Mouse (Mus musculus): Measurements from ENCODE around the gene Tnpo3.

Gene Tnpo3

GRCm38 (mm10) chr6:29638844-29639460, 29.3 kb upstream of the Tnpo3 start:
- peak overlapping the region; percentile 78 for H3K4me3 ChIP-seq (replicated peaks; ENCODE audit: low read length)

GRCm38 (mm10) chr6:29637397-29638373, 28.0 kb upstream of the Tnpo3 start:
- no peaks in the 10 kb centered on the region for H3K27me3 ChIP-seq (ENCODE audit: insufficient read depth, low read length)
- peaks cover 10% of the 10 kb centered on the region for H3K36me3 ChIP-seq (ENCODE audit: insufficient read depth, low read length)
- H3K4me3 ChIP-seq (replicated peaks; ENCODE audit: low read length) = no peak overlapping the region
- no peaks in the 10 kb centered on the region for H3K9me3 ChIP-seq (ENCODE audit: low read length)
- peaks cover 75% of the 10 kb centered on the region for H3K4me1 ChIP-seq (replicated peaks; ENCODE audit: low read depth, low read length)
- TF ChIP-seq CTCF (conservative IDR thresholded peaks at IDR 0.05; ENCODE audit: low read length) = peak; percentile 38
- TF ChIP-seq POU5F1 (IDR thresholded peaks at IDR 0.05; ENCODE audit: borderline replicate concordance, low read length) = no peak

More at GRCm38 (mm10) chr6:29638844-29639460, 29.3 kb upstream of the Tnpo3 start:
- Histone ChIP-seq H3K4me1 (replicated peaks; ENCODE audit: low read depth, low read length) (peaks cover 63% of the 10 kb centered on the region), H3K27me3 (ENCODE audit: insufficient read depth, low read length) (no peaks in the 10 kb centered on the region), H3K9me3 (ENCODE audit: low read length) (no peaks in the 10 kb centered on the region), H3K36me3 (ENCODE audit: insufficient read depth, low read length) (peaks cover 10% of the 10 kb centered on the region)
- TF ChIP-seq CTCF (conservative IDR thresholded peaks at IDR 0.05; ENCODE audit: low read length) = no peak
- TF ChIP-seq NANOG (IDR thresholded peaks at IDR 0.05; ENCODE audit: borderline replicate concordance, low read length) = no peak
- no peak for TF ChIP-seq POU5F1 (IDR thresholded peaks at IDR 0.05; ENCODE audit: borderline replicate concordance, low read length)

GRCm38 (mm10) chr6:29636322-29637092, 26.8 kb upstream of the Tnpo3 start:
- TF ChIP-seq NANOG (IDR thresholded peaks at IDR 0.05; ENCODE audit: borderline replicate concordance, low read length) (no peak), POU5F1 (IDR thresholded peaks at IDR 0.05; ENCODE audit: borderline replicate concordance, low read length) (no peak), CTCF (conservative IDR thresholded peaks at IDR 0.05; ENCODE audit: low read length) (no peak)
- no peaks in the 10 kb centered on the region for H3K9me3 ChIP-seq (ENCODE audit: low read length)
- H3K4me3 ChIP-seq (replicated peaks; ENCODE audit: low read length) = no peak overlapping the region
- peaks cover 86% of the 10 kb centered on the region for H3K4me1 ChIP-seq (replicated peaks; ENCODE audit: low read depth, low read length)
- peaks cover 2% of the 10 kb centered on the region for H3K36me3 ChIP-seq (ENCODE audit: insufficient read depth, low read length)
- no peaks in the 10 kb centered on the region for H3K27me3 ChIP-seq (ENCODE audit: insufficient read depth, low read length)

- H3K4me1 ChIP-seq (replicated peaks; ENCODE audit: low read depth, low read length) = peaks cover 77% of the 10 kb centered on the region
- TF ChIP-seq NANOG (IDR thresholded peaks at IDR 0.05; ENCODE audit: borderline replicate concordance, low read length) = no peak
- no peak for TF ChIP-seq CTCF (conservative IDR thresholded peaks at IDR 0.05; ENCODE audit: low read length)
- TF ChIP-seq POU5F1 (IDR thresholded peaks at IDR 0.05; ENCODE audit: borderline replicate concordance, low read length) = no peak
- no peaks in the 10 kb centered on the region for H3K27me3 ChIP-seq (ENCODE audit: insufficient read depth, low read length)
- H3K36me3 ChIP-seq (ENCODE audit: insufficient read depth, low read length) = no peaks in the 10 kb centered on the region
- no peak overlapping the region for H3K4me3 ChIP-seq (replicated peaks; ENCODE audit: low read length)
- no peaks in the 10 kb centered on the region for H3K9me3 ChIP-seq (ENCODE audit: low read length)
Observed at GRCm38 (mm10) chr6:29634537-29634936, 24.9 kb upstream of the Tnpo3 start.

- H3K4me3 ChIP-seq (replicated peaks; ENCODE audit: low read length) = peak overlapping the region; percentile 27
- H3K36me3 ChIP-seq (ENCODE audit: insufficient read depth, low read length) = no peaks in the 10 kb centered on the region
- TF ChIP-seq POU5F1 (IDR thresholded peaks at IDR 0.05; ENCODE audit: borderline replicate concordance, low read length) (no peak; the same call in 1 of the 2 replicates), NANOG (IDR thresholded peaks at IDR 0.05; ENCODE audit: borderline replicate concordance, low read length) (peak; percentile 60; the same call in 1 of the 2 replicates)
- H3K4me1 ChIP-seq (replicated peaks; ENCODE audit: low read depth, low read length) = peaks cover 62% of the 10 kb centered on the region
- peaks cover 16% of the 10 kb centered on the region for H3K9me3 ChIP-seq (ENCODE audit: low read length)
- H3K27me3 ChIP-seq (ENCODE audit: insufficient read depth, low read length) = no peaks in the 10 kb centered on the region
Observed at GRCm38 (mm10) chr6:29632552-29633292, 23.0 kb upstream of the Tnpo3 start.

GRCm38 (mm10) chr6:29631751-29632551, 22.3 kb upstream of the Tnpo3 start:
- Histone ChIP-seq H3K27me3 (ENCODE audit: insufficient read depth, low read length) (no peaks in the 10 kb centered on the region), H3K36me3 (ENCODE audit: insufficient read depth, low read length) (no peaks in the 10 kb centered on the region), H3K4me3 (replicated peaks; ENCODE audit: low read length) (peak overlapping the region; percentile 27), H3K9me3 (ENCODE audit: low read length) (peaks cover 19% of the 10 kb centered on the region), H3K4me1 (replicated peaks; ENCODE audit: low read depth, low read length) (peaks cover 56% of the 10 kb centered on the region)
- no peak for TF ChIP-seq CTCF (conservative IDR thresholded peaks at IDR 0.05; ENCODE audit: low read length)
- TF ChIP-seq NANOG (IDR thresholded peaks at IDR 0.05; ENCODE audit: borderline replicate concordance, low read length) = peak; percentile 73; the same call in 1 of the 2 replicates

GRCm38 (mm10) chr6:29630216-29630615, 20.5 kb upstream of the Tnpo3 start:
- H3K27me3 ChIP-seq (ENCODE audit: insufficient read depth, low read length) = peaks cover 7% of the 10 kb centered on the region

More at GRCm38 (mm10) chr6:29630216-29630615, 20.5 kb upstream of the Tnpo3 start:
- peaks cover 40% of the 10 kb centered on the region for H3K4me1 ChIP-seq (replicated peaks; ENCODE audit: low read depth, low read length)
- no peak overlapping the region for H3K4me3 ChIP-seq (replicated peaks; ENCODE audit: low read length)
- H3K36me3 ChIP-seq (ENCODE audit: insufficient read depth, low read length) = no peaks in the 10 kb centered on the region
- no peak for TF ChIP-seq POU5F1 (IDR thresholded peaks at IDR 0.05; ENCODE audit: borderline replicate concordance, low read length)
- TF ChIP-seq CTCF (conservative IDR thresholded peaks at IDR 0.05; ENCODE audit: low read length) = no peak
- no peak for TF ChIP-seq NANOG (IDR thresholded peaks at IDR 0.05; ENCODE audit: borderline replicate concordance, low read length)
- H3K9me3 ChIP-seq (ENCODE audit: low read length) = peaks cover 19% of the 10 kb centered on the region

Data from E14TG2a.4 (cell line).